Mouse (Mus musculus): ENCODE results near the gene Sparcl1.

DNA sequence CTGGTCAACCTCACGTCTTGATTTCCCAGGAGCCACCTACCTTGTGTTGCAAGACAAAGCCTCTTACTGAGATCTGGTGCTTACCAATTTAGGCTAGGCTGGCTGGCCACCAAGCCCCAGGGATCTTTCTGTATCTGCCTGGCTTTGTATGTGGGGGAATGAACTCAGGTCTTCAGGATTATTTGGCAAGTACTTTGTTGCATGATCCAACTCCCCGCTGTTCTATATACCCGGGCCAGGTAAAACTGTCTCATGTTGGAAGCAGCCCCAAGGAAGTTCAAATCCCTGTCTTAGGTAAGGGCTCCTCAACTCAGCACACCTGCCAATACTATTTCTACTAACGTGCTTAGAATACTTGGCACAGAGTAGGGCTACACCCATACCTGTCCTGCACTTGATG is 17.4 kb upstream of the Sparcl1 start:
- TF ChIP-seq MAX (IDR thresholded peaks at IDR 0.05; ENCODE audit: low read depth) = no peak
- TF ChIP-seq MYOG (IDR thresholded peaks at IDR 0.05; ENCODE audit: control insufficient read depth in 1 of 3, insufficient read depth in 1 of 3, insufficient read length in 2 of 3, low read depth in 2 of 3) = no peak
- no peak for TF ChIP-seq E2F4 (IDR thresholded peaks at IDR 0.05; ENCODE audit: insufficient read depth)
- no peak for TF ChIP-seq SRF (IDR thresholded peaks at IDR 0.05; ENCODE audit: control insufficient read depth, insufficient read length, low read depth)
- no peak for TF ChIP-seq POLR2AphosphoS2 (IDR thresholded peaks at IDR 0.05; ENCODE audit: insufficient read length, low read depth)
- TF ChIP-seq MYOD1 (IDR thresholded peaks at IDR 0.05; ENCODE audit: control insufficient read depth in 1 of 3, insufficient read length in 2 of 3, low read depth in 2 of 3) = no peak
- TF ChIP-seq TCF3 (IDR thresholded peaks at IDR 0.05; ENCODE audit: insufficient read length, low read depth) = no peak
- TF ChIP-seq POLR2A (IDR thresholded peaks at IDR 0.05; ENCODE audit: insufficient read length, low read depth) = no peak
- TF ChIP-seq TCF12 (IDR thresholded peaks at IDR 0.05; ENCODE audit: insufficient read depth, poor library complexity, severe bottlenecking) = no peak
- no peak for TF ChIP-seq USF1 (IDR thresholded peaks at IDR 0.05; ENCODE audit: low read depth)
- TF ChIP-seq REST (IDR thresholded peaks at IDR 0.05; ENCODE audit: insufficient read depth, insufficient read length) = no peak
- no peak for TF ChIP-seq CEBPB (IDR thresholded peaks at IDR 0.05; ENCODE audit: insufficient read depth, poor library complexity, severe bottlenecking)

Measured in myocyte (in vitro differentiated cells).